Mouse (Mus musculus) left cerebral cortex, postnatal 4 days (tissue): ENCODE results near the gene Plcd3. TPM values are rescaled to one million over a fixed set of nuclear protein-coding genes. Genes with fewer than 3 reads are reported as not detected.

ENCODE experiments used
- DNase-seq: peaks from one replicate; pipeline ENCODE4 v3.0.0-alpha.2; 2022
- intact Hi-C: fragments of 180-260 bp; cut with DNase I; formaldehyde crosslinking; loops from one replicate; pipeline ENCODE4 v1.15.1; 2025
- total RNA-seq, 2 experiments: library from RNA; stranded (reverse); gene quantifications; 2 replicates each; pipeline ENCODE4 v1.2.3; 2021

Plcd3 gene
- 10 to 100 TPM; 11.1 to 13.8 TPM for total RNA-seq

GRCm38 (mm10) chr11:103101481-103101865 is at the start of gene Plcd3, which contains the start of gene Acbd4:
Gene Plcd3 (minus strand): TSS chr11:103101658.
Gene Acbd4 (plus strand): TSS chr11:103101682.
- intact Hi-C loops, result no loop called here
- DNase-seq, result peak; percentile 54

DNA sequence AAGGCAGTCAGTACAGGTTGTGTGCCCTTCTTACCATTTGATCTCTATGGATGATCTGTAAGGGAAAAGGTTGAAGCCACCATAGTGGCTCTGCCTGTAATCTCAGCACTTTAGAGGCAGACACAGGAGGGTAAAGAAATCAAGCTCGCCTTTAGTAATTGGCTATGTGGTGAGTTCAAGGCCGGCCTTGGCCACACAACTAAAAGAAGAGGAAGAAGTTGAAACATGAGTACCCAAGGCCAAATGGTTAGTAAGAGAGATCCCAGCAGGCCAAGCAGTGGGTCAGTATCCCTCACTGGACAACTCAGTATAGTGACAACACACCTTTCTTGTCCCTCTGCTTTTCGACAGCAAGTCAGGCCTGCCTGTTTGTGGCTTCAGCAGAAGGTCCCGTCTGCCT is 48.3 kb upstream of the Plcd3 start:
- no peak for DNase-seq
- intact Hi-C loops, result no loop called here

DNA sequence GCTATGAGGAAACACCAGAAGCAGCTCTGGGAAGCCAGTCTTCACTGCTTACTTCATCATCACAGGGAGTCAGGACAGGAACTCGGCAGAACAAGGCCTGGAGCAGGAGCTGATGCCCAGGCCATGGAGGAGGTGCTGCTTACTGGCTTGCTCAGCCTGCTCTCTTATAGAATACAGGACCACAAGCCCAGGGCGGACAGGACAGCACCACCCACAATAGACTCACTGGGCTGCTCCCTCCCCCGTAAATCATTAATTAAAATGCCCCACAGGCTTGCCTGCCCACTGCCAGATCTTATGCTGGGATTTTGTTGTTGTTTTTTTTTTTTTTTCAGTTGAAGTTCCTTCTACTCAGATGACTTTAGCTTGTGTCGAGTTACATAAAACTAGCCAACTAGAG is 46.3 kb upstream of the Plcd3 start:
- no peak for DNase-seq
- intact Hi-C loops, result no loop called here

DNA sequence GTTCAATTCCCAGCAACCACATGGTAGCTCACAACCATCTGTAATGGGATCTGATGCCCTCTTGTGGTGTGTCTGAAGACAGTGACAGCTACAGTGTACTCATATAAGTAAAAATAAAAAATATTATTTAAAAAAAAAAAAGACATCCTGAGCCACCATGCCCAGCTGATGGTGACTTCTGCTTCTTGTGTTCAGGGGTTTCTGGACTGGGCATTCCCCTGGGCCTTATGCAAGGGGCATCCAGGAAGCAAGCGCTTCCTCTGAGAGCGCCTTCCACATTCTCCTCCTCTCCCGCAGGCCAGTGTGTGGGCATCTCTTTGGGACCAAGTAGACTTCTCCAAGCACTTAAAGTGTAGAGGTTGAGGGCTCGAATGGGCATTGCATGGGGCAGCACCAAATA is 44.9 kb upstream of the Plcd3 start:
- intact Hi-C loops, result no loop called here
- DNase-seq, result no peak

GRCm38 (mm10) chr11:103144309-103145285 is 43.1 kb upstream of the Plcd3 start:
- DNase-seq, result peak; percentile 43
- intact Hi-C loops, result no loop called here

GRCm38 (mm10) chr11:103142441-103143182 is 41.2 kb upstream of the Plcd3 start:
- peak; percentile 83 for DNase-seq
- intact Hi-C loops, result no loop called here

DNA sequence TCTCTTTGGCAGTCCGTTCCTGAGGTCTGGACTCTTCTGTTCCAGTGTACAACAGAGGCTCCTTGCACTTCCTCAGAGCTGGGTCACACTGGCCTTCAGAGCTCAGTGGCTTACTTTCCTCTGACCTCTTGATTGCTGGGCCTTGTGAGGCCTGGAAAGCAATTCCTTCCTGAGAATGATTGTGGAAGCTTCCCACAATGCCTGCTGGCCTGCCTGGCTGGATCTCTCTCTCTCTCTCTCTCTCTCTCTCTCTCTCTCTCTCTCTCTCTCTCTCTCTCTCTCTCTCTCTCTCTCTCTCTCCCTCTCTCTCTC is 40.4 kb upstream of the Plcd3 start:
- intact Hi-C loops, result no loop called here
- no peak for DNase-seq

DNA sequence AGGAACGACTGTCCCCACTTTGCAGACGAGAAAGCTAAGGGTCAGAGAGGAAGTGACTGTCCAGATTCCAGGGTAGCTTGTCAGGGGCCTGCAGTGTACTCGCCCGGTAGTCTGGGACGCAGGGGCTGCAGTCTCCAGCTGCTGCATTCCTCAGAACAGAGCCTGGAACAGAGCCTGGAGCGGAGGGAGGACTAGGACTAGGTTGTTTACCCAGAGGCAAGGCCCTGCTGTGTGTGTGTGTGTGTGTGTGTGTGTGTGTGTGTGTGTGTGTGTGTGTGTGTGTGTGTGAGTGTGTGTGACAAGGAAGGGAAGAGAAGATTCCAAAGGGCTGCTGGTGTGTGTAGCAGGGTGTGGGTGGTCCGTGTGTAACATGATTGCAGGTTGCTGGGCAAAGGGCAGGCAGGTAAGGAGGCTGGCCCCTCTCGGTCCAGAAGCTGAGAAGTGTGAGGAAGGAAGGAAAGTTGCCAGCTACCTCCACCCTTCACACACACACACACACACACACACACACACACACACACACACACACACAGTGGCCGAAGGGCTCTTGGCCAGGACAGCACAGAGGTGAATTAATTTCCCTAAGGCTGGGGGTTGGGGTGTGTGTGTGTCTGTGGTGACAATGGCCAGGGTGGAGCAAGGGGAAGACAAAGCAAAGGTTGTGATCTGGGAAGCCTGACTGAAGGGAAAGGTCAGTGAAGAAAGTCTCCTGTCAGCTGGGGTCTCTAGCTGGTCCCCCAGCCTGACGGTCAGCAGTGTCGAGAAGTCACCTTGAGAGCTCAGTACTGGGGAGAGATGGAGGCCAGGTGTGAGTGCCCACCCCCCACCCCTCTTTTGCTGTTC is 39.9 kb upstream of the Plcd3 start:
- peak; percentile 25 for DNase-seq
- intact Hi-C loops, result no loop called here

DNA sequence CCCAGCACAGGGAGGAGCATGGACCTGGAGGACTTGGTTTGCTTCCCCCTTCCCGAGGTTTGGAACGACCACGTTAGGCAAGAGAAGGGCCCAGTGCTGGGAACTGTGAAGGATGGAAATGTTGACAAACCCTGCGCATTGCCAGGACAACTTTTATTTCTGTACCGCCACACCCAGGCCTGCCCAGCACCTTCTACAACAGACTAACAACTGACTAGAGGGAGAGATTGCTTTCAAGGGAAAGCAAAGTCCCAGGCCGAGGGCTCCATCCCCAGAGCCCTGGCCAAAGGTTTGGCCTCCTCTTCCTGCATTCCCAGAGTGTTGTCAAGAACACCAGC is 39.3 kb upstream of the Plcd3 start:
- DNase-seq, result no peak
- intact Hi-C loops, result no loop called here

DNA sequence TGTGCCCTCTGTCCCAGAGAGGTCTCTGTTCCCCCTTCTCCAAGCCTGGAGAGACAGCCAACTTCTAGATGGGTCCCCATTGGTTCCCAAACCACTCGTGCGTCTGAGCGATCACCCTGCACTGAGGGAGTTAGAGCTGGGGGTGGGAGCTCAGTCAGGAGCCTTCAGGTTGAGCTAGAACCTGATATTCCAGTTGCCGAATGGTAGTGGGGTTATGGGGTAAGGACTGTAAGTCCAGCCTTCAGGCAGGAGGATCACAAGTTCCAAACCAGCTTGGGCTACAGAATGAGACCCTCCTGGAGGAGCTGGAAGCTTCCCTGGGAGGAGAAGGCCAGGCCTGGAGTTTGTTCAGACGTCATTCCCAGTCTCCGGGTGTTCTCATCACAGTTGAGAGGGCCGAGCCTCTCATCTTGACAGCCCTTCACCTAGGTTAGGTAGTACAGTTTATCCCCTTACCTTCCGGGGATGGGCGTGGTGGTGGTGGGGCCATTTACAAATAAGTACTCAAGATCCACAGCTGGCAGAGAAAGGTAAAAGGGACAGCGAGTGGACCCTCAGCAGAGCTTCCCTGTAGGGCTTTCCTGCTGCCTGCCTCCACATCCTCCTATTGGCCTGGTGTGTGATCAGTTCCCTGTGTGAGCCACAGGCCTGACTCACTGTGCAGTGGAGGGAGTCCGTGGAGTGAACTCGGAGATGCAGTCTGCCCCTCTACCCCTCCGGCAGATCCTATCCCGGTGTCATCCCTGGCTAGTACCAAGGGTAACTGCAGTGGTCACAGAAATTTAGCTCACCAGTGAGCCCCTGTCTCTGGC is 38.7 kb upstream of the Plcd3 start:
- DNase-seq, result no peak
- intact Hi-C loops, result no loop called here

- intact Hi-C loops, result no loop called here
- no peak for DNase-seq
Observed at GRCm38 (mm10) chr11:103136039-103136577, 34.6 kb upstream of the Plcd3 start.

DNA sequence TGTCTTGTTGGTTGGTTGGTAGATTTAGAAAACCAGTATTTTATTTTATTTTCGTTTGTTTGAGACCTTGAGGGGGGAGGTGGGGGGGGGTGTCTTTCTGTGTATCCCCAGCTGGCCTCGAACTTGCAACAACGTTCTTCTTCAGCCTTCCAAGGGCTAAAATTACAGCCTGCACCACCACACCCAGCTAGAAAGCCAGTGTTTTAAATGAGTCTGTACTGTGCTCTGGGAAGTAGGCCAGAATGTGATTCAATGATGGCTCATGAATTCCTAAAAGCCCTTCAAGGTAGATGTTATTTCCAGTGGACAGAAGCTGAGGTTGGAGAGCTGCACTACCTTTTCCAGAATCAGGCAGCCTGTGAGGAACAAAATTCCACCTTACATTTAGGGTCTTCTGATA is 32.8 kb upstream of the Plcd3 start:
- intact Hi-C loops, result no loop called here

GRCm38 (mm10) chr11:103133456-103134185 is 32.2 kb upstream of the Plcd3 start:
- no peak for DNase-seq
- intact Hi-C loops, result no loop called here

More for the DNA sequence above, 32.8 kb upstream of the Plcd3 start:
- no peak for DNase-seq

DNA sequence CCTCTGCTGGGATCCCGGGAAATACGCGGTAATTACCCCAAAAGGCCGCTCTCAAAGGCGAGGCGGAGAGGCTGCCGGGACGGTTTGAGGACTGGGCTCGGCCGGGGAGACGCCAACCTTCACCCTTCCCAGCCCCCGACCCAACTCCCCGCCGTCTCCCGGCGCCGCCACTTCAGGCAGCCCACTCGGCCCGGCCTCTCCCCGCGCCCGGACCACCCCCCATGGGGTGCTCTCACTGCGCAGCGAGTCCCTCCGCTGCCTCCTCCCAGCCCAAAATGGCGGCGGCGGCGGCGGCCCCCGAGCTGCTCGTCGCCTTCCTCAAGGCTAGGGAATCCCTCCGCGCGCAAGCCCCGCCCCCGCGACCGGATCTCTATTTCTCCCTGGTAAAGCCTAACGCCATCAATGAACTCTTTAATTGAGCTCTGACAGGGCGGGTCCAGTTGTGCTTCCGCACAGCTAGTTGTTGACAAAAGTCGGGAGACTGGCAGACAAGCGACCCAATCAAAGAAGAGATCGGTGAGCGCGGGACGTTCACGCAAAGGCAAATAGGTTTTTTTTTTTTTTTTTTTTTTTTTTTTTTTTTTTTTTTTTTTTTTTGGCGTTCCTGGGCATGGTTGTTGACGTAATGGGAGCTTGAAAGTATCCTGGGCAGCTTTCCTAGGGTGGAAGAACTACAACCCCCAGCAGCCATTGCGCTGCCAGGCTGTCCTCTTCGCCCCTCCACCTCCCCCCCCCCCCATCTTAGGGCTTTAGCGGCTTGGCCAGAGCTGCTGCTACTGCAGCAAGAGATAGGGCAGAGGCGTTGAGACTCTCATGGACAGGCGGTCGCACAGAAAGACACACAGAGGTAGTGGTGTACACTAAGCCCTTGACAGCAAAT is 31.4 kb upstream of the Plcd3 start:
- intact Hi-C loops, result no loop called here
- DNase-seq, result peak; percentile 100

- DNase-seq, result peak; percentile 91
- intact Hi-C loops, result no loop called here
Observed at GRCm38 (mm10) chr11:103131701-103132575, 30.5 kb upstream of the Plcd3 start, which contains the start of gene Hexim2. Gene Hexim2 (plus strand): TSS chr11:103132429.

- intact Hi-C loops, result no loop called here
Observed at GRCm38 (mm10) chr11:103120315-103120714, 18.9 kb upstream of the Plcd3 start.

DNA sequence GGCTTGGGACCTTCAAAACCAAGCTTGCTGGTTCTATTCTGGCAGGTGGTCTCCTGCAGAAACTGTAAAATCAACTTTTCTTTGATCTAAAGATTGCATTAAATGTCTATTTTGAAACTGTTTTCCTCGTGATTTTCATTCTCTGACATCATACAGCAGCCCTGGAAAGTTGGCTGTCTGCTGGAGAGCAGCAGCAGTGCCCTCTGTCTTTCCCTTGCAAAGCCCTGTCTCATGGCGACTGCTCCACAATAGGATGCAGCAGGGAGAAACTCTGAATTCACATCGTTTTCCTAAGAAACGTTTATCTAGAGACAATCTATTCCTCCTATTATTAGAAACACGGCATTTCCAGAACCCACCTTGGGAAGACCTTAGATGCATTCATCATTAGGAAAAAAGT is 18.2 kb upstream of the Plcd3 start:
- no peak for DNase-seq
- intact Hi-C loops, result loop anchor here (5.0 kb wide), 1 partner anchor 38 kb away; no protein-coding TSS in a partner anchor

More at GRCm38 (mm10) chr11:103120315-103120714, 18.9 kb upstream of the Plcd3 start:
- no peak for DNase-seq
